Mouse (Mus musculus): ENCODE measurements around the gene Fstl5.
"Not testable (repeated sequence)": the region's sequence is repeated elsewhere in the genome, so short reads cannot be mapped to it uniquely, and the experiment has no call there.

Fstl5 gene

DNA sequence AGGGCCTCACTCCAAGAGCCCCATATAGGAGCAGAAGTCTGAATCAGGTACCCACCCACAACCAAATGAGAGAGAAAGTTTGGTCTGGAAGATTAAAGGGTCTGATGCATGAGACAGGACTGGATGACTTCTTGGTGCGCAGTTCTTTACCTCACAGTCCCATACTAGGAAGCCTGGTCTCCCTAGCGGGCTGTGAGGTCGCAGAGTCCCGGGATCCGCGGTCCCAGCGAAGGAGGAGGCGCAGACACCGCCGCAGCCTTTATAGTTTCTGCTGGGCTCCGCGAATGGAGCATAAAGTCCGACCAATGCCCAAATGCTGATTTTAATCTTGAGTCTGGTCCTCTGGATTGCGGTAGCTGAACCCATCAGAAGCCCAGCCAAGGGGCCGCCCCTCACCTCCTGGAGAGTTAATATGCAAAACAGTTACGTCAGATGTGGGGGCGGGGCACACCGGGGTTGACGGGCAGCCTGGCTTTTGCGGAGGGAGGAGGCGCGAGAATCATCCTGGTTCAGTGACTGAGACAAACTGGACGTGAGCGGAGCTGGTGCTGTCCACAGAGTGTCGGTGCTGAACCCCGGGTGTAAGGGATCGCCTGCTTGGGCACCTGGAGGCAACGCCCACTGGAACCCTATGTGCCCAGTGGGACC lies at the start of gene Fstl5:
Fstl5 (plus strand) TSS at position 211 of the 648 bp plus-strand sequence.
- DNase-seq (ENCODE audit: low read depth), result peak; percentile 21

DNA sequence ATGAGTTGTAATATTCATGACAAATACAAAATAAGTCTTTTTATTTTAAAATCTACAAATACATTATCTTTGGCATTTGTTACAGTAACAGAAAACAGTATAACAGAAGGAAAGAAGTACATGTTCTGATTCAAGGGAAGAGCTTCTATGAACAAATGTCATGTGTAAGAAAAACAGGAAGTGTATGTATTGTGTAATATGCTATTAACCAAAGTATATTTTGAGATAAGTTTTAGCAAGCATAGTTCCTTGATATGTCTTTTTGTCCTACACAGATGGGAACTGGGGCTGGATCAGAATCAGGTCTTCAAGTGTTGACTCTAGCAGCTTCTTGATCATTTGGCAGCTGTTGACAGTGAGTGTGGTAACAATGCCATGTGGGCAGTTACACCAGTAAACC lies 48.5 kb upstream of the Fstl5 start:
- DNase-seq (ENCODE audit: low read depth), result no peak

DNA sequence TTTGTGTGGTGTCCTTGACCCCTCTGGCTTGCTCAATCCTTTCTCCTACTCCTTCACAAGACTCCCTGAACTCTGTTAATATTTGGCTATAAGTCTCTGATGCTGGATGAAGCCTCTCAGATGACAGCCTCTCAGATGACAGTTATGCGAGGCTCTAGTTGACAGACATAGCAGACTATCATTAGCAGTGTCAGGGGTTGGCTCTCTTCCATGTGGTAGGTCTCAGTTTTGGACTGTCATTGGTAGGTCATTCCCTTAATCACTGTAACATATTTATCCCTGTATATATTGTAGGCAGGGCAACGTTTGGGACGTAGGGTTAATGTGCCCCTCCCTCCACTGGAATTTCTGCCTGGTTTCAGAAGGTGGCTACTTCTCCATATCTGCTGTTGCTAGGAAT lies 22.9 kb upstream of the Fstl5 start:
- DNase-seq (ENCODE audit: low read depth), result no peak

DNA sequence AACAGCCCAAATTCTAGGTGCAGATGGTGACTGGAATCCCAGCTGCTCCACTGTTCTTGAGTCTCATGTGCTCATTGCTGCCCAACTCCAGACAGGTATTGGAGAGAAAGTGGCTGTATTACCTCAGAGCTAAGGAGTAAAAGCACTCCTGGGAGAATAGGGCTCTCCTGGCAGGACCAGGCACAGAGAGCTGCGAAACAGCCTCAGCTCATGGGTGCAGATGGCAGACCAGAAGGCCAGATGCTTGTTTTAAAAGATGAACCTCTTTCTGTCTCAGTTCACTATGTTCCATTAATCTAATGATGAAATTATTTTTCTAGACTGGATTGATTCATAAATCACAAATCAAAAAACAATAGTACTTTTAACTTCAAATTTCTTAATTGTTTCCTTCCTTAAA lies 12.1 kb upstream of the Fstl5 start:
- no peak for DNase-seq (ENCODE audit: low read depth)

DNA sequence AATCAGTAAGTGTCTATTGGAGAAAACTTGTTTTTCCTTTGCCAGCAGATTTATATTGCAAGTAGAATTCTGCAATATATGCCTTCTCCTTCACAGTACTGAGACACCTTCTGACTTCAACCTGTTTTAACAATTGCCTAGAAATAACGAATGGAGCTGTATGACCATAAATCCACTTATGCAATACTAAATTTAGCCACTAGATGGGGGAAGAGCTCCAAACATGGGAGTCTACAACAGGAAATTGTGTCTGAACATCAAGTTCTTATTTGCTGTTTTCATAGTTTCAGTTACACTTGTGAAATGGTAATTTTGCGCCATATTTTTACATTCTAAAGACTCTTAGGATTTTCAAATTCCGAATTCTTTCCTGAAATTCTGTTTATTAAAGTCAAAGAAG lies 6.2 kb upstream of the Fstl5 start:
- DNase-seq (ENCODE audit: low read depth), result peak; percentile 48

DNA sequence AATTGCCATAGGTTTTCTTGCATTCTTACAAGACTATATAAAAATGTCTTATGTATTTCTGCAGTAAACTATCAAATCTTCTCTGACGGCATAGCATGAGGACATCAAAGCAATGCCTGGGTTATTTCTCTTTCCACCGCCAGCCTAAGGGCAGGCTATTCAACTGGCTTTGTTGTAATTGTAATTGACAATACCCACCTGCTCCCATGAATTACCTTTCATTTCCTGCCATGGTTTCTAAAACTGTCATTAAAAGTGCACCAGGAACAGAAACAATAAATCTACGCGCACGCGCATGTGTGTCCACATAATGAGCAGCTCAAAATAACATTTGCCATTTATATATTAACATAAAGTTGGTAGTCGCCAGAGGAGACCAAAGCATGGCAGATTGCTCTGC lies 1.2 kb upstream of the Fstl5 start:
- DNase-seq (ENCODE audit: low read depth), result no peak

DNA sequence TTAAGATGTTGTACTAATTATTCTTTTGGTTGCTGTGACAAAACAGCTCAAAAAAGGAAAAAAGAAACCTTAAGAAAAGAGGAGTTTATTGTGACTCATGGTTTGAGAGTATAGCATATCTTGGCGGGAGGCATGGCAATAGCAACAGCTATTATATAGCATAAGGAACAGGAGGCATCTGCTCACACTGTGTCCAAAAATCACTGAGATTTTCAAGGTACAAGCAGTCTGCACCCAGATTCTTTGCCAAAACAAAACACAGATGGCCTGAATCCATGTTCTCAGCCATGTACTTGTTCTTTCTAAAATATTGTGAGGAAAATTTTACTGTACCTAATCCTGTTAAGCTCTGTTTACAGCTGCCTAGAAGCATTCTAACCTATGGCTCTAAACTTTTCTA lies 66.4 kb downstream of the Fstl5 start:
- DNase-seq (ENCODE audit: low read depth), result no peak

DNA sequence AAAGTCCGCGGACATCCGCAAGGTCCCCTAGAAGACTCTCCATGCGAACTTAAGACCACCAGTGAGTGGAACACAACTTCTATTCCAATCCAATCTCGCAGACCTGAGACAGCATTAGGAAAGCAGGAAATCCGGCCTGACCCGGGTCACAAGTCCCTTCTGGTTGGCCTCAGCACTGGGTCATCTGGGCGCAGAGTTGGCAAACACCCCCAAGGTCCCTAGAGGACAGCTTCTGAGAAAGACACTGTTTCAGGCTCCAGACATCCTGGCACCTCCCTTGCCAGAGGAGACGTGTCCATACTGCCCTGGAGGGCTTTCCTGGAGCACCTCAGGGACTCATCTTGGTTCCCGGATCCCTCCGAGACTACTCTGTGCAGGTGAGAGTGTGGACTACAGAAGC lies 73.8 kb downstream of the Fstl5 start:
- no peak for DNase-seq (ENCODE audit: low read depth)

DNA sequence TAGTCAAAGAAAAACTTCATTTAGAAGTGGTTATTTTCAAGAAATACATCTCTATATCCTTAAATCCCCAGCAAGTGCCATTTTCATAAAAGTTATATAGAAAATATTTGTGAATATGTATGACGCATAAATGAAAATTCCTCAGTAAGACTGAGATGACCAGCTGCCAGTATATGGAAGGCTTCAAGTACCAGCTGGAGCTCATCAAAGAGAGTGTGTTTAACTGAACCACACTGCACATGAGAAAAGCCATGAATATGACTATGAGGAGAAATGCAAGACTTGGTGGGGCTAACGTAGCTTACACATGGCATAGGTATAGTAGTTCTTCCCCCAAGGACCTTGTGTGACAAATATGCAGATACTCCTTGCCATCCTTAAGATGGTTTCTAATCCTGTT lies 164.8 kb downstream of the Fstl5 start:
- DNase-seq (ENCODE audit: low read depth), result no peak

DNA sequence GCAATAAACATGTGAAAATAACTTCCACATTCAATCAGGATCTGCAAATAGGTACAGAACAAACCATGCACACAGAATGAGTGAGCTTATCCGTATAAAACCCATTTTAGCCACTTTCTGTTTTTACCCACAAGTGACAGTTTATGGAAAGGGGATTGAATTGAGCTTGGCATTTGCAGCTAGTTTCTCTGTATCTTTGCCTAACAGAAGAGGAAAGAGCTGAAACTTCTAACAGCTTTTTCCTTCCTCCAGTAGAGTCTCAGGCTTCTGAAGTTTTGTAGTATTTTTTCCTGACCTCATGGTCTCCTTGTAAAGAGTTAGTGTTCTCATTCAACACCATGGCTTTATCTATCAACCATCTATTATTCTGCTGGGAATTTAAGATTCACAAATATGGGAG lies 177.3 kb downstream of the Fstl5 start:
- no peak for DNase-seq (ENCODE audit: low read depth)

DNA sequence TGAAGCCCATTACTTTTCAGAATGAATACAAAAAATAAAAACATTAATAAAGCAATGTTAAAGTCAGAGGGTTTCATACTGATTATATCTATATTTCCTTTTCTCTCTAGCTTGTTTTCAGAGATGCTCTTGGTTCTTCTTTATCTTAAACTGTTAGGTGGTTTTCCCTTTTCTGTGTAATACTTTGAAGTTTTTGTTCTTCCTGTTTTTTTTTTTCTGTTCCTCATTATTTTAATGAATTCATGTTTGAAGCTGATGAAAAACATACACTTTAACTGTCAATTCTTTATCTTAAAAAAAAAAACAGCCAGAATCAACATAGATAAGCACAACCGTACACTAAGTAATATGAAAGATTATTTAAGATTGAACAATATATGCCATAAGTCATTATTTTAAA lies 218.9 kb downstream of the Fstl5 start:
- DNase-seq (ENCODE audit: low read depth), result no peak

DNA sequence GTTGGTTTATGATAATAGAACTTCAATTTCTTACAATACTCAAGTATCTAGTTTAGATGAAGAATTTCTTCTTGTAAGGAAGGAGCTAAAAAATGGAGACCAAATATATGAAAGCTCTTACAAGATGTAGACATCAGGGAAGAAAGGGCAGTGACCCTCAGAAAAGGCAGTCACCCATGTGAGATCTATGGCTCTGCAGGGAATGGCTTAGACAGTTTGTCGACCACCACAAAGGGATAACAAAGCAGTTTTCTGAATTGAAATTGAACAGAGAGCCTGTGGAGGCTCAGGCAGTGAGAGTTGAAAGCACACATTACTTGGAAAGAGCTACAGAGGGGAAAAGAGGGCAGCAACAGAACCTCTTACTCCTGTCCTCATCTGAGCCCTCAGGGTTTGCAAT lies 220.3 kb downstream of the Fstl5 start:
- no peak for DNase-seq (ENCODE audit: low read depth)

DNA sequence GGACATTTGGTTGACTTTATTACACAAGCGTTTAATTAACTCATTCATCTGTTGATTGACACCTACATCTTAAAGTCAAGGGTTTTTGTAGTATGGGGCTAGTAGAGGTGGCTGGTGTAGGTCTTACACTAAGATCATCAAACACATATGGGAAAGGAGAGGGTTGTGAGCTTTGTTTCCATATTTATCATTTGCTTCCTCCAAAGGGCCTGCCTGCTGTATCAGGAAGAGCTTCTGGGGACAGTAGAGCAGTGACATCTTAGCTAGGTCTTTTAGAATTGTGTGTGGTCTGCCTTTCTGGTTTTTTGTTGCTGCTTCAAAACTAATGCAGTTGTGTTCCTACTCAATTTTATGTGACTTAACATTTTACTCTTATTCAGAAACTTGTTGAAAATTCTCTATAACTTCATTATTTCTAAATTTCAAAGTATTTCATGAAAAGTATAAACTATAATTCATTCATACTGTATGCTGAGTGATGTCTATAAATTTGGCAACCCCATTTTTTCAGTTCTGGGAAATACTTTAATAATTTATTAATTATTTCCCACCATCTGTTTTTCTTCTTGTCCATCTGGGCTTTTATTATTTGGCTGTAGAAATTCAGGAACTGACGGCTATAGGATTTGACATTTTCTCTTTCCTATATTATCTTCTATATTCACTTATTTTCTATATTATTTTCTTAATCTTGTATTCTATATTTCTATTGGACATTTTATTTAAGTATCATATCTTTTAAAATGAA lies 227.1 kb downstream of the Fstl5 start:
- DNase-seq (ENCODE audit: low read depth), result no peak

DNA sequence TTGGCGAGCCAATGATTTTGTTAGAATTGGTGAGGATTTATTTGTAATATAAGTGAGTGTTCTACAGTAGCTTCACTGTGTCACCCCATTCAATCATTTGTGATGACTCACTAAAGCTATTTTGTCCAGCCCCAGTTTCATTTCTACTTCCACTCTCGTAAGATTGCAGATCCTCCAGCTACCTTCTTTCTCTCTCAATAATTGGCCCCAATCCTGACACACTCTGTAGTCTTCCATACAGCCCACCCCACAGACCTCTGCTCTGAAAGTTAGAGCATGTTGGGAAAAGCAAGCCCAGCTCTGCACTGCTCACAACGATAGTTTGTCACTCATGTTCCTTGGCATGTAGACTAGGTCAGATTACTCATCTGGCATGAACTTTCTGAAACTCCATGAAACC lies 242.9 kb downstream of the Fstl5 start:
- no peak for DNase-seq (ENCODE audit: low read depth)

DNA sequence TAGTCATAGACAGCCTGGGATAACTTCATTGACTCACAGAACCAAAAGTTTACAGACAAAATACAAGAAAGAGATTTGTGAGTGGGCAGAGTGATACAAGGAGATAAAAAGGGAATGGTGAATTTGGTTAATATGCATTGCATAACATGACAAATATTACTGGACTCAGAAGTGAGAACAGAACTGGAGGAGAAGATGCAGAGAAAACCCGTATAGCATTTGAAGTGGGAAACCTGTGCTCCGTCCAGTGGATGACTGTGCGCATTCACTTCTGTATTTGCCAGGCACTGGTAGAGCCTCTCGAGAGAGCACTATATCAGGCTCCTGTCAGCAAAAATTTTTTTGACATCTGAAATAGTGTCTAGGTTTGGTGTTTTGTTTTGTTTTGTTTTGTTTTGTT lies 245.5 kb downstream of the Fstl5 start:
- DNase-seq (ENCODE audit: low read depth), result no peak

DNA sequence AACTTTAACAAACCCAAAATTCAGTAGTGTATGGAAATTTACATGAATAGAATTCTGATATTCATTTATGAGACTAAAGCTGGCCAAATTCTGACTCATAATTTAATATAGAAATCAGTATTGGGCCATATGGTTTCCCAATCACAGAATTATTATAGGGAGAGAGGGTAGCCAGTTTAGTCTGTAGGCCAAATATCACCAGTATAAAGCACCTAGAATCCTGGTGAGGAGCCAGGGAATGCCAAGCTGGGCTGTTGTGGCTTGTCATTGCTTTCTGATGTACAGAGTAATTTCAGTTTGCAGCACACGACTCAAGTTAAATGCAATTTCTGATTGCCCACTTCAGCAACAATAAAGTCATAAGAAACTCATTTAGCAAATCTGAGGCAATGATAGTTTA lies 248.4 kb downstream of the Fstl5 start:
- DNase-seq (ENCODE audit: low read depth), result no peak

DNA sequence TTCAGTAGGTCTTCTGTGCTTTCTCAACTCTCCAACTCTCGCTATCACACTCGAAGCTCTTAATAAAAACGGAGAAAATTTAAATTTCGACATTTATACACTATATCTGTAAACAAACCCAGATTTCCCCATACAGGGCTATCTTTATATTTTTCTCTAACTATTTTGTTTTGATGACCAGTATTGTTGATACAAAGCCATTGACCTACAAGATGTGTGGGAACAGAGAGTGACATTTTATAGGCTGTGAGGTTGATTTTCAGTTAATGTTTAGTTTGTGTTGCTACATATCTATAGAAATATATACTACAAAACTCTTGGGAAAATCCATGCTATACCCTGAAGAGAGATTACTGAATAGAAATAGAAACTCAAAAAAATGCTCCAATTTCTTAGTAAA lies 262.9 kb downstream of the Fstl5 start:
- no peak for DNase-seq (ENCODE audit: low read depth)

DNA sequence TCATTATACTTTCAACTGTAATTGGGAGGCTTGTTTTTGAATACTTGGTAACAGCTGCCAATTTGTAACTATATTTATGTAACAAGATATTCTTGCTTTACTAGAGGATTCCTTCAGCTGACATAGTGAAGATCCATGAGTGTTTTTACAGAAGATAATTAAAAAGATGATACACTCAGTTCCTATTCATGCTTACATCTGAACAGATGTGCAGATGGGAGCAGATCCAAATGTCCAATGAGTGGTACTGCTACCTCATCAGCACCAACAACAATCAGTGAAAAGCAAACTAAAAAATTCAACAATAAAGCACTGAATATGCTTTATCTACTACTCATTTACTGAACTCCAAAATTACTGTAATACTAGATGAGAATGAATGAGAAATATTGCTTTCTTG lies 292.9 kb downstream of the Fstl5 start:
- no peak for DNase-seq (ENCODE audit: low read depth)

DNA sequence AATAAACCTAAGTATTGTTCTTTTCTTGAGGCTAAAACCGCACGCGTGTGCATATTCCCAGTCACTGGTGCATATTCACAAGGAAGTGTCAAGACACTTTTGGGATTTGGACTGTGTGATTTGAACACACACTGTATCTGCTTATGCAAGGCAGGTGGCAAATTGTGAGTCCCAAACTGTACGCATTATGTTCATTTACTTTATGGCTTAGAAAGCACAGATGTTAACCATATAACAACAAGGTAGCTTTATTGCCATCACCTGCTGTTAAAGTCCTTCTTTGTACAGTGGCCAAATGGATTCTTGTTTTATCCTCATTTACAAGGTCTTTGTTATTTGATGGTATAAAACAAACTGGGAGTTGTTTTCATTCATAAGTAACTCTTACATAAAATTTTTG lies 295.8 kb downstream of the Fstl5 start:
- no peak for DNase-seq (ENCODE audit: low read depth)

DNA sequence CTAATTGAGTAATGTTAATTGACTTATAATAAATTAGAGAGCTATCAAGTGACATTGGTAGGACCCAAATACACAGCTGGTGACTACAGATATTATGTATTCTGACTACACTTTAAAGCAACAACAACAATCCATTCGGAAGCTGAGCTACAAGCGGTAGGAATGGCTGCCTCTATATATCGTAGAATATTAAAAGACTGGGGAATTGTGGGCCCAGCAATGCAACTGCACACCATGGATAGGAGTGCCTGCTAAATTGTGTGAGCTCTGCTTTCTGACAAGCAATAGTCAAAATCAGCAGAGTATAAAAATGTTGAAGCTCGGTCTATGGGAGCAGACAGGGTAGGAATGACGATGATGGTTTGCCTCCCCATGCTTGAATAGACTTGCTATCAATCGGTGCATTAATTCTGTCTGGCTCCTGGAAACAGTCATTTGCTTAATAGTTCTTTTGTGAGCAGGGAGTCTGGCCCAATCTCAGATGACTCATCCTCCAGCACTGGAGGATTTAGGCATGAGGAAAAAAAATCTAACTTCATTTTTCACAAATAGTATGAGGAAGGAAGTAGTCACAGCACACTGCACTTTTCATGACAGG lies 354.8 kb downstream of the Fstl5 start:
- DNase-seq (ENCODE audit: low read depth), result no peak

DNA sequence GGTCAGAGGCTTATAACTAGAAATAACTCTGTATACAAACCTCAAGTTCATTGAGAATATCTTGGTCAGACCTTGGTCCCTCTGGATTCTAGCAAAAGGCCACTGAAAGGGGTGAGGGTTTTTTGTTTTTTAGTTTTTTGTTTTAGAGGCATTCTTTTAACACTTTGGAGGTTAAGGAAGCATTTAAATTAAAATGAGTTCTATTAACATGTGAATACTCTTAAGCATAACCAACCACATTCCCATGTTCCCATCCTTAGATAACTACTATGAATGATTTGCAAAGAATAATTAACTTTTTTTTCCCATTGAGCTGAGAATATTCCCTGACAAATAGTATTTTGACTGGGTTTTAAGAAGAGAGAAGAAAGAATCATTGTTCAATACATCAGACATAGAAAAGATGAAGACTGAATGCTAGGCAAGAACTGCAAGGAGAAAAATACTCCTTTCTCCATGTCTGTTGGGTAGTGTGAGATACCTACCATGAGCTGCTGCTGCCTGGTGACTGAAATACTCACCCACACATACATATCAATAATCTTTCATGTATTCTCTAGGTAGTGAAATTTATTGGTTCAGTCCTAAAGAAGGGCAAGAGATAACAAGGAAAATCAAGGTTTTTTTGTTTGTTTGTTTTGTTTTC lies 393.3 kb downstream of the Fstl5 start:
- DNase-seq (ENCODE audit: low read depth), result no peak

DNA sequence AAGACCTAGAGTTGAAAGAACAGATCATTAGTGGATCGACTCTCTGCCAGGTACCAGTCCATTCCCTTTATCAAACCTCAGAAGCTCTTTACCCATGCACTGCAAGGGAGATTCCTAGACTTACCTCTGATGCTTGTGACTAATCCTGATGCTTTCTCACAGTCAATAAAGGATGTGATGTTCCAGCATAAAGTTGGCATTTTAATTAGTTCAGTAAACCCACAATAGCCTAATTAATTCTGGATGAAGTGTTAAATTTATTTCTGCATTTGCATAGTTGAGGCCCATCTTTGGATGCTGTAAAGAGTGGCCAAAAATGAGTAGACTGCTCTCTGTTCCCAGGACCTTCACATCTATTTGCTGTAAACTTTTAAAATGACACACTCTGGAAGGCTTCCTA lies 394.1 kb downstream of the Fstl5 start:
- no peak for DNase-seq (ENCODE audit: low read depth)

DNA sequence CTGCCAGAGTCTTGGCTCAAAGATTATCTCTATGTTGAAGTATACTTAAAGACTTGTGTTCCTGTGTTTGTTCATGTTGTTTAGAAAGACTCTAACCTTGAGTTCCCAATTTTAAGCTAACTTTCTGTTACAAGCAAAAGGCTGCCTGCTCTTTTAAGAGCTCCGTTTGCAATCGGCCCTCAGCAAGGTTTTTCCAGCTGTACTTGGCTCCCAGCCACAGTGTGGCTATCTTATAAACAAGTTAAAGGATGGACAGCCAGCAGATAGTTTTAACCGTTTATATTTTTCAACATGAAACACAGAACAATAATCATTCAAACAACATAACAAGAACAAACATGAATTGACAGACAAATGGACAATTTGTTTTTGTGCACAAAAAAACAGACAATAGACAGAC lies 433.8 kb downstream of the Fstl5 start:
- DNase-seq (ENCODE audit: low read depth), result not testable (repeated sequence)
